Mouse (Mus musculus): ENCODE data around the gene Dst. TPM values are rescaled to one million over a fixed set of nuclear protein-coding genes. Genes with fewer than 3 reads are reported as not detected.
A peak's percentile ranks its signal among the peaks of the same experiment; 100 is the strongest.

Gene Dst
- total and polyA plus RNA-seq, 2 experiments from 2014 or later: 23.1 to 134 TPM

DNA sequence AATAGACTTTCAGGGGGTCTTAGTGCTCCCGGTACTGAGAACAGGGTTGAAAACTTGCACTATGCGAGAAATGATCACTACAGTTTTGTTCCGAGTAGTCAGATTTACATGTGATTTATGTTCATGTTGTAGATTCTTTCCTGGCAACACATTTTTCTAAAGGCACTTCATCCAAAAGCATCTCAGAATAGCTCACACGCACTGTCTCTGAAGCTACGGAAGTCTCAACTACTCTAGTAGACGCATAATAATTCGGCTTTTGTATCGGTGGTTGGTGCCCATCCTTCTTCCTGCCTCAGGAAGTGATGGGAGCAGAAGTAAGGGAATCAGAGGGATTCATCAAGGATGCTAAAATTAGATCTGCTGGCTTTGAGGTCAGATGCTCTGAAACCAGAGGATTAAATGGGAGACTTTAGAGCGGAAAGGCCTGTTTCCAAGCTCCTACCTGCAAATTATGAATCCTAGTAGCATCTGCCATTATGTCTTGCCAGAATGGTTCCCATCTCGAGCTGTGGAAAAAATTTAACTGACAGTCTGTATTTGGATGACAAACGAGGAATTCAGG lies 32.4 kb downstream of the Dst start:
- ATAC-seq: no peak

DNA sequence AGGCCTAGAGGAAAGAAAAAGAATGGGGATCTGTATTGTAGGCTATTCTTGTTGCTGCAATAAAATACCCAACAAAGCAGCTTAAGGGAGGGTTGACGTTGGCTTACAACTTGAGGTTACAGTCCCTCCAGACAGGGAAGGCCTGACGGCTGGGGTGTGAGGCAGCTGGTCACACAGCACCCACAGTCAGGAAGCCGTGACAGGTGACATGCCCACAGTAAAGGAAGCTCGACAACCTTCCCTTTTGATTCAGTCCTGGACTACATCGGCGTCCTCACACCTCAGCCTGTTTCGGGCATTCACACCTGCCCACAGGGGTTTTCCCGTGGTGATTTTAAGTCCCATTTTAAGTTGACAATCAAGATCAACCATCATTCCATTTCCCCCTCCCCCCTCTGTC lies 34.6 kb downstream of the Dst start:
- no peak overlapping the region for H3K27ac ChIP-seq (ENCODE audit: low read depth, low read length)
- 91% methylated on average over 8 of the region's 8 CpGs for WGBS
- no peak for DNase-seq
- no peak for TF ChIP-seq CTCF (IDR thresholded peaks at IDR 0.05; ENCODE audit: low read depth)
- no peak for ATAC-seq
- H3K9me3 ChIP-seq (ENCODE audit: low read length): no peaks in the 10 kb centered on the region
- no peaks in the 10 kb centered on the region for H3K27me3 ChIP-seq (ENCODE audit: insufficient read depth, low read length)
- no peak overlapping the region for H3K9ac ChIP-seq
- H3K4me3 ChIP-seq (ENCODE audit: low read depth, low read length): no peak overlapping the region
- H3K4me2 ChIP-seq (ENCODE audit: low read depth): no peak overlapping the region
- peaks cover 8% of the 10 kb centered on the region; the same call in 1 of the 2 replicates for H3K4me1 ChIP-seq (ENCODE audit: insufficient read depth)
- no peaks in the 10 kb centered on the region for H3K36me3 ChIP-seq (ENCODE audit: insufficient read depth)

More for the DNA sequence above, 32.4 kb downstream of the Dst start:
- TF ChIP-seq CTCF (IDR thresholded peaks at IDR 0.05; ENCODE audit: low read depth): no peak
- no peaks in the 10 kb centered on the region for H3K9me3 ChIP-seq (ENCODE audit: low read length)
- WGBS: 64% methylated on average over 11 of the region's 11 CpGs
- peak overlapping the region; percentile 75 for H3K27ac ChIP-seq (ENCODE audit: low read depth, low read length)
- no peaks in the 10 kb centered on the region for H3K36me3 ChIP-seq (ENCODE audit: insufficient read depth)
- H3K4me2 ChIP-seq (ENCODE audit: low read depth): no peak overlapping the region
- H3K9ac ChIP-seq: no peak overlapping the region
- no peak overlapping the region for H3K4me3 ChIP-seq (ENCODE audit: low read depth, low read length)
- DNase-seq: peak; percentile 57
- peaks cover 11% of the 10 kb centered on the region for H3K4me1 ChIP-seq (ENCODE audit: insufficient read depth)
- no peaks in the 10 kb centered on the region for H3K27me3 ChIP-seq (ENCODE audit: insufficient read depth, low read length)

DNA sequence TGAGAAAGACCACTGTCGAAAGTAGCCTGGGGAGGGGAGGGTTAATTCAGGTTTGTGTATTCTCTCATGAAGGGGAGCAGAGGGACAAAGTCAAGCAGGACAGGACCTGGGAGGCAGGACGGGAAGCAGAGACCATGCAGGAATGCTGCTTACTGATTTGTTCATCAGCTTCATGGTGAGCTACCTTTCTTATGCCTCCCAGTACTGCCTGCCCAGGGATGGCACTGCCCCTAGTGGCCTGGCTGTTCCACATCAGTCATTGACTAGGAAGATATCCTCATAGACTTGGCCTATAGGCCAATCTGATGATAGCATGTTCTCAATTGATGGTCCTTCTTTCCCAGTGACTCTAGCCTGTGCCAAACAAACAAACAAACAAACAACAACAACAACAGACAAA lies 35.9 kb downstream of the Dst start:
- WGBS: 82% methylated on average over 2 of the region's 2 CpGs
- no peak overlapping the region for H3K9ac ChIP-seq
- ATAC-seq (no peak), DNase-seq (no peak)
- no peak overlapping the region for H3K4me3 ChIP-seq (ENCODE audit: low read depth, low read length)
- H3K27ac ChIP-seq (ENCODE audit: low read depth, low read length): 0 out of 2 replicates have a peak overlapping the region, but pooled peaks have one; percentile 10
- no peaks in the 10 kb centered on the region for H3K27me3 ChIP-seq (ENCODE audit: insufficient read depth, low read length)
- no peaks in the 10 kb centered on the region for H3K9me3 ChIP-seq (ENCODE audit: low read length)
- H3K36me3 ChIP-seq (ENCODE audit: insufficient read depth): no peaks in the 10 kb centered on the region
- H3K4me1 ChIP-seq (ENCODE audit: insufficient read depth): peaks cover 7% of the 10 kb centered on the region; the same call in 1 of the 2 replicates
- TF ChIP-seq CTCF (IDR thresholded peaks at IDR 0.05; ENCODE audit: low read depth): peak; percentile 36
- no peak overlapping the region for H3K4me2 ChIP-seq (ENCODE audit: low read depth)

DNA sequence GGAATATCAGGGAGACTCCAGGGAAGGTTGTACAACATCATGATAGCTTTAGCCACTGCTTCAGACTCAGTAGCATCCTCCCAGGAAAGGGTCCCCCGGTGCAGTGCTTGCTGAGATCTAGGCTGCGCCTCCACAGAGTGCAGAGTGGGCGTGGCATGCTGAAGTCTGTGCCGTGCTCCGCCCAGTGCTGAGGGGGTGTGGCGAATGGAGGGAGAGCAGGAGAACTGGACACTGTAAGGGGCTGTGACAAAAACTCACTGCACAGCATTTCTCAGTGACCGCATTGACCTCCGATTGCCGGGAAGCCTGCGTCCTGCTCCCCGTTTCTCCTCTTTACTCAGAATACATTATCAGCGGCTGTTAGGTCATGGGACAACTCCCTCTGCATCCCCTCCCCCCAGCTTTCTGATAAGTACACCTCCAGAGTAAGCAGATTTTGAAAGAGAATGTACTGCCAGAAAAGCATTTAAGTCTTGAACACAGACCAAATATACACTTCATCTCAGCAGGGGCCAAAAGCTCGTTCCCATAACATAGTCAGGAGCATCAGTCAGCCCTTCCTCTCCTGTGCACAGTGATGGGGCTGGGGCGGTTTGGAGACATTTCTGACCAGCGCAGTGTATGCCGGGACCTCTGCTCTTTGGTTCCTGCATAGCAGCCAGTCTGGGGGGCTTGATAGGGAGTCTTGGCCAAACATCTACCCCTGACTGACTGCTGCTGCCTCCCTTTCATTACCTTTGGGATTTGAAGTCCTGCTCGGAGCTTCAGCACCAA lies 37.1 kb downstream of the Dst start:
- Histone ChIP-seq H3K27me3 (ENCODE audit: insufficient read depth, low read length) (no peaks in the 10 kb centered on the region), H3K36me3 (ENCODE audit: insufficient read depth) (no peaks in the 10 kb centered on the region), H3K4me2 (ENCODE audit: low read depth) (no peak overlapping the region), H3K27ac (ENCODE audit: low read depth, low read length) (peak overlapping the region; percentile 87; the same call in 1 of the 2 replicates), H3K4me3 (ENCODE audit: low read depth, low read length) (no peak overlapping the region), H3K4me1 (ENCODE audit: insufficient read depth) (peaks cover 5% of the 10 kb centered on the region; the same call in 1 of the 2 replicates), H3K9ac (no peak overlapping the region), H3K9me3 (ENCODE audit: low read length) (no peaks in the 10 kb centered on the region)
- no peak for DNase-seq
- WGBS: 77% methylated on average over 17 of the region's 17 CpGs
- no peak for TF ChIP-seq CTCF (IDR thresholded peaks at IDR 0.05; ENCODE audit: low read depth)
- no peak for ATAC-seq

DNA sequence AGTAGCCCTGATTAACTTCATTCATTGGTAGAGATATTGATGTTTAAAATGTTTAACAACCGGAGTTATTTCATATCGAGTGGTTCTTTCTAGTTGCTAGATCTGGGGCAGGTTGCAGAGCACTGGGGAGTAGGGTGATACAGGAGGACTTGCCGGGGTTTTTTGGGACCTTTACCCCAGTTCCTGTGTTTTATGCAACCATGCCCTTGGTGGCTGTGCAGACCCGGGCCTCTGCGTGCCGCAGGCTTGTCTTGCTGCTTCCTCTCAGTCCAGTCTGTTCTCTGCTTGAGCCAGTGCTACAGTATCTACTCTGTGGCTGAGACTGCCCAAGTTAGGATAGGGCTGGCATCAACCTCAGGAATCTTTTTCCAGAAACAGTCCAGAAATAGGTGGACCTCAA lies 37.7 kb downstream of the Dst start:
- TF ChIP-seq CTCF (IDR thresholded peaks at IDR 0.05; ENCODE audit: low read depth): no peak
- Histone ChIP-seq H3K4me1 (ENCODE audit: insufficient read depth) (peaks cover 4% of the 10 kb centered on the region; the same call in 1 of the 2 replicates), H3K27me3 (ENCODE audit: insufficient read depth, low read length) (no peaks in the 10 kb centered on the region), H3K36me3 (ENCODE audit: insufficient read depth) (no peaks in the 10 kb centered on the region), H3K4me3 (ENCODE audit: low read depth, low read length) (no peak overlapping the region), H3K27ac (ENCODE audit: low read depth, low read length) (peak overlapping the region; percentile 87), H3K4me2 (ENCODE audit: low read depth) (no peak overlapping the region), H3K9me3 (ENCODE audit: low read length) (no peaks in the 10 kb centered on the region), H3K9ac (no peak overlapping the region)
- WGBS: 88% methylated on average over 6 of the region's 6 CpGs
- DNase-seq (no peak), ATAC-seq (no peak)

DNA sequence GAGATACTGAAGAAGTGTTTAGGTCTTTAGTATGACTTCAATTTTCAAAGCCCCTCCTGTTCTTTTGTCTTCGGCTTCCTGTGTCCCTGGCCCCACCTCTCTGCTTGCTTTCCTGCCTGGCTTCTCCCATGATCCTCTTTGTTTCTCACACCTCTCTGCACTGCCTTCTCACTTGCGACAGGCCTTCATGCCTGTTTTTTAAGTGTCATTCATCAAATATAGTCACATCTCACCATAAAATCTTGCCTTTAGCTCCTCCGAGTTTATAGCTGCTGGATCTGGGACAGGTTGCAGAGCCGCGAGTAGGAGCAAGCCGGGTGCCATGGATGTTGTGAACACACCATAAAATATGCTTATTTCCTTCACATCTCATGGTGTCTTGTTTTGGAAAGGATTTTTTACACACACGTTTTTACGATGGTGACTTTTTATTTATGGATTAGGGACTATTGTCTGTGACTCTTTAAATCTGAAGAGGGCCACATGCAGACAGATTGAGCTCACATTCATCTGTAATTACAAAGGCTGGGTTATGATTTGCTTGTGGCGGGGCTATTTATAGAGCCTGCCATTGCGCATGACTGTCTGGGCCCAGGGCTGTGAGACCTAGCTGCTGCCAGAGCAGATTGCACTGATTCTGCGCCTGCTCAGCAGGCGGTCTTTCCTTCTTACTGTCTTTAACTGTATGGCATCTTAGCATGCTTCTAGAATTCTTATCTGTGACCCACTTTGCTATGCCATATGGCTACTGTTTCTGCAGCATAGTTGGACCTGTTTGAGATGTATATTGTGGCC lies 38.8 kb downstream of the Dst start:
- Histone ChIP-seq H3K27me3 (ENCODE audit: insufficient read depth, low read length) (no peaks in the 10 kb centered on the region), H3K4me3 (ENCODE audit: low read depth, low read length) (no peak overlapping the region), H3K4me1 (ENCODE audit: insufficient read depth) (peaks cover 2% of the 10 kb centered on the region; the same call in 1 of the 2 replicates), H3K9me3 (ENCODE audit: low read length) (no peaks in the 10 kb centered on the region), H3K27ac (ENCODE audit: low read depth, low read length) (peak overlapping the region; percentile 87), H3K36me3 (ENCODE audit: insufficient read depth) (no peaks in the 10 kb centered on the region), H3K4me2 (ENCODE audit: low read depth) (no peak overlapping the region), H3K9ac (no peak overlapping the region)
- DNase-seq (peak; percentile 93), ATAC-seq (peak; percentile 96)
- TF ChIP-seq CTCF (IDR thresholded peaks at IDR 0.05; ENCODE audit: low read depth): no peak
- 44% methylated on average over 12 of the region's 12 CpGs for WGBS
